Mouse (Mus musculus): ENCODE measurements at regions not wholly inside any gene's neighbourhood (a gene's known extent, or its start where the extent isn't known, plus 50 kb on each side); places are given as distances from the start of the nearest gene placed in this dataset.

DNA sequence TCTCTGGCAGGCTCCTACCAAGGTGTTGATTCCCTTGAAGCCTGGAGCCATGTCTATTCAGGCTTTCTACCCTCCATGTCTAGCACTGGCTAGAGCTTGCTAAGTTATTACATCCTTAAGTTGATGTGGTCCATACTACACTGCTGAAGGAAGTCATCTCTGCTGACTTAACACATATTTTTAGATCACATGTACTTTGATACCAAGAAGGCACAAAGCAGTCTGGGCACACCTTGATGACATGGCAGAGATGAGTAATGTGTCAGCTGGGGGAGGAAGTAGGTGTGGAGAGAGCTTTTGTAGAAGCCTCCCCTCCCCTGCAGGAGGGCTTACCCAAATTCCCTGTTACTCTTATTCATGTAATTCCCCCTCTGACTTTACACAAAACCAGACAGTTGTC lies 187.6 kb upstream of the Prdm1 start:
- TF ChIP-seq POLR2A (IDR thresholded peaks at IDR 0.05; ENCODE audit: control insufficient read depth, extremely low read depth, insufficient read depth, low read length, poor library complexity), result no peak
- TF ChIP-seq CTCF (IDR thresholded peaks at IDR 0.05; ENCODE audit: borderline replicate concordance, control insufficient read depth, extremely low read depth, insufficient read depth, low read length, poor library complexity), result no peak

Data from thymus, adult 2 months (tissue).